Mouse (Mus musculus): ENCODE data around the gene Hsd17b2. TPM values are rescaled to one million over a fixed set of nuclear protein-coding genes. Genes with fewer than 3 reads are reported as not detected.
A peak's percentile ranks its signal among the peaks of the same experiment; 100 is the strongest.

The Hsd17b2 gene
- total RNA-seq, 2 experiments from 2014 or later, result 0.27 TPM; not detected in 1

- Histone ChIP-seq H3K27ac (no peak overlapping the region), H3K4me3 (no peak overlapping the region)
- no peak for TF ChIP-seq CTCF (conservative IDR thresholded peaks at IDR 0.05)
- no peak for DNase-seq (ENCODE audit: low spot score in 2 of 2)
These were observed 62.9 kb downstream of the Hsd17b2 start for GRCm38 (mm10) chr8:117764625-117765024.

GRCm38 (mm10) chr8:117765947-117766346 lies 64.2 kb downstream of the Hsd17b2 start:
- no peak for TF ChIP-seq CTCF (conservative IDR thresholded peaks at IDR 0.05)
- no peak for DNase-seq (ENCODE audit: low spot score in 2 of 2)
- H3K27ac ChIP-seq, result no peak overlapping the region
- H3K4me3 ChIP-seq, result no peak overlapping the region

DNA sequence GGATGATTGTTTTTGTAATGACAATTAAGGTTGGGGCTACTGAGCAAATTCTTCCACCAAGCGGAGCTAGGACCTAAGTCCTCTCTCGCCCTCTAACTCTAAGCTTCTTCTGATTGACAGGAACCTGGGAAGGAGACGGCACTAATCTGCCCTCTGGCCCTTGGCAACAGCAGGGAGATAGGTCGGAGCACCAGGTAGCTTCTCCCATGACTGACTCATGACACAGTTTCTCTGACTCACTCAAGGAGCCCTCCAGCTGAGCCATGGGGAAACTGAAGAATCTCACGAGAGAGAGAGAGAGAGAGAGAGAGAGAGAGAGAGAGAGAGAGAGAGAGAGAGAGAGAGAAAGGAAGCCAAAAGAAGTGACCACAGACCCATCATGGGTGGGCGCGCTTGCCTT lies 67.3 kb downstream of the Hsd17b2 start:
- Histone ChIP-seq H3K27ac (no peak overlapping the region), H3K4me3 (no peak overlapping the region)
- TF ChIP-seq CTCF (conservative IDR thresholded peaks at IDR 0.05), result no peak
- DNase-seq (ENCODE audit: low spot score in 2 of 2), result no peak

DNA sequence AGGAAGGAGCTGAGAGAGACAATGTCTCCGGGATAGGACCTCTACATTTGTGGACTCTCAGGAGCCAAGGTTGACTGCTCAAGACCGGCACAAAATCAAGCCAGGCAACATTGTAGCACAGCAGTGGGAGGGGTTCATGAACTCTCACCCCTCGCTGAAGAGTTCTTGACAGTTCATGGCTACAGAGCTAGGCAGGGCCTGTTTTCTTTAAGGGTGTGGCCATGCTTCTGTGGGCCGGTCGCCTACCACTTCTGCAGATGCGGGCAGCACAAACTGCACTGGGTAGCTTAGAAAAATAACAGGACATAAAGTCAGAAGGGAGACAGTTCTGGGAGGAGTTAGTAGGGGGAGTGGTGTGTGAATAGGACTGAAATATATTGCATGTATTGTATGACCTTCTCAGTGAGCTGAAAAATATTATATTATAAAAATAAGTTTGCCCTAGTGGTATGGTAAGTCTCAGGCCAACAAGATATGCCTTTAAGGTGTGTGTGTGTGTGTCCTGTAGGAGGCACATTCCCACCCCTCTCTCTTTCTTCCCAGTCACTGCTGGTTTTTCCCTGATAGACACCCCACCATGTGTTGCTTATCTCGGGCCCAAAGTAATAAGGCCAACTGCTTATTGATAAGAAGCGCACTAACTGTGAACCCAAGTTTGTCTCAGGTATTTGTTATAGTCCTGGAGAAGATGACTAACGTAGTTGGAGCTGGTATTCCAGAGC lies 69.6 kb downstream of the Hsd17b2 start:
- Histone ChIP-seq H3K4me3 (no peak overlapping the region), H3K27ac (no peak overlapping the region)
- no peak for TF ChIP-seq CTCF (conservative IDR thresholded peaks at IDR 0.05)
- no peak for DNase-seq (ENCODE audit: low spot score in 2 of 2)

- H3K4me3 ChIP-seq, result no peak overlapping the region
- DNase-seq (ENCODE audit: low spot score in 2 of 2), result no peak
- peak; percentile 81 for TF ChIP-seq CTCF (conservative IDR thresholded peaks at IDR 0.05)
- no peak overlapping the region for H3K27ac ChIP-seq
These were observed 70.4 kb downstream of the Hsd17b2 start for GRCm38 (mm10) chr8:117772126-117772525.

GRCm38 (mm10) chr8:117772597-117772996 lies 70.9 kb downstream of the Hsd17b2 start:
- no peak for TF ChIP-seq CTCF (conservative IDR thresholded peaks at IDR 0.05)
- no peak for DNase-seq (ENCODE audit: low spot score in 2 of 2)
- H3K27ac ChIP-seq, result no peak overlapping the region
- no peak overlapping the region for H3K4me3 ChIP-seq

- no peak overlapping the region for H3K4me3 ChIP-seq
- H3K27ac ChIP-seq, result no peak overlapping the region
- DNase-seq (ENCODE audit: low spot score in 2 of 2), result no peak
- TF ChIP-seq CTCF (conservative IDR thresholded peaks at IDR 0.05), result no peak
These were observed 73.9 kb downstream of the Hsd17b2 start for GRCm38 (mm10) chr8:117775626-117776025.

GRCm38 (mm10) chr8:117776075-117776474 lies 74.4 kb downstream of the Hsd17b2 start:
- DNase-seq (ENCODE audit: low spot score in 2 of 2), result no peak
- Histone ChIP-seq H3K4me3 (no peak overlapping the region), H3K27ac (no peak overlapping the region)
- no peak for TF ChIP-seq CTCF (conservative IDR thresholded peaks at IDR 0.05)

DNA sequence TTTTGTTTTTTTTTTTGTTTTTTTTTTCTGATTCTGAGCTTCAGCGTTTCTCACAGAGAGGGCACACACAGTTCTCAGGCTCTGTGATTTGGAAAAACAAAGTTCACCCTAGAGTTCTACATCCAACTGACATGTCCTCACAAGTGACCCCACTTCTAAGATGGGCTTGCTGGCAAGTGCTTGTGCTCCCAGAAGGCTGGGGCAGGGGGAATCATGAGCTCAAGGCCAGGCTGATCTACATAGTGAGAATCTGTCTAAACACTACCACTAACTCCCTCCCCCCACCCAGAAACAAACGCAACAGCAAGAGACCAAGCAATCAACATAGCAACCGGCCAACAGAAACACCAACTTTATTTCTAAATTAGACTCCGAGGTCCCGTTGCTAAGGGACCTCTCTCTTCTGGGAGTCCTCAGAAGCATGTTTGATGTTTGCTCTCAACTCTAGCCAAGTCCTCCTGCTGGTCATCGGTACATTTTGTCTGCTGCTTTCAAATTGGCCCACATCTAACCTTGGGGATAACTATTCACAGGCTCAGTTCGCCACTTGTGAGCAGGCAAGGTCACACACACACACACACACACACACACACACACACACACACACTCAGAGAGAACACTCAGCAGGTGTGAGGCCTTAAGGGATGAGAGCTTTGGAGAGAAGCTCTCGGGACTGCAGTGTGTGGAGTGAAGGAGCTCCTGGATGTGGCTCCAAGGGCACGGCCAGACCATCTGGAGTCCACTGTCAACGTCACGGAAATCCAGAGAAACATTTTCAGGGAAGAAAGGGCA lies 77.0 kb downstream of the Hsd17b2 start:
- no peak for DNase-seq (ENCODE audit: low spot score in 2 of 2)
- no peak for TF ChIP-seq CTCF (conservative IDR thresholded peaks at IDR 0.05)
- Histone ChIP-seq H3K27ac (peak overlapping the region; percentile 36; the same call in 1 of the 2 replicates), H3K4me3 (no peak overlapping the region)

- DNase-seq (ENCODE audit: low spot score in 2 of 2), result no peak
- Histone ChIP-seq H3K4me3 (no peak overlapping the region), H3K27ac (peak overlapping the region; percentile 36; the same call in 1 of the 2 replicates)
- no peak for TF ChIP-seq CTCF (conservative IDR thresholded peaks at IDR 0.05)
These were observed 77.6 kb downstream of the Hsd17b2 start for GRCm38 (mm10) chr8:117779344-117779743.

GRCm38 (mm10) chr8:117781375-117782129 lies 79.8 kb downstream of the Hsd17b2 start:
- DNase-seq (ENCODE audit: low spot score in 2 of 2), result no peak
- Histone ChIP-seq H3K27ac (no peak overlapping the region), H3K4me3 (no peak overlapping the region)
- TF ChIP-seq CTCF (conservative IDR thresholded peaks at IDR 0.05), result no peak

DNA sequence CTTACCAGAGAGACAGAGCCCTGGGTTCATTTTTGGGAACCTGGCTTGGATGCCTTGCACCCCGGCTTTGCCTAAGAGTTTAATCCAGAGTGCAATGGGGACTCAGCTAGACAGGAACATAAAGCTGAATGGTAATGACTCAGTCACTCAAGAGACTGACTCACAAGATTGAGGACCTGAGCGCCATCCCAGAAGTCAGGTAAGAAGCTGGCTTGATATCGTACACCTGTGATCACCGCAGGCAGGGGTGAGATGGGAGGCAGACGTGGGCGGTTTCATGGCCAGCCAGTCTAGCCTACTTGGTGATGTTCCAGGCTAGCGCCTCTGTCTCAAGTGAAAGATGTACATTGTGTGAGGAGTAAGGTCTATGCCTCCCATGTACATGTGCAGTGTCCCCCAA lies 81.3 kb downstream of the Hsd17b2 start:
- no peak for DNase-seq (ENCODE audit: low spot score in 2 of 2)
- TF ChIP-seq CTCF (conservative IDR thresholded peaks at IDR 0.05), result no peak

DNA sequence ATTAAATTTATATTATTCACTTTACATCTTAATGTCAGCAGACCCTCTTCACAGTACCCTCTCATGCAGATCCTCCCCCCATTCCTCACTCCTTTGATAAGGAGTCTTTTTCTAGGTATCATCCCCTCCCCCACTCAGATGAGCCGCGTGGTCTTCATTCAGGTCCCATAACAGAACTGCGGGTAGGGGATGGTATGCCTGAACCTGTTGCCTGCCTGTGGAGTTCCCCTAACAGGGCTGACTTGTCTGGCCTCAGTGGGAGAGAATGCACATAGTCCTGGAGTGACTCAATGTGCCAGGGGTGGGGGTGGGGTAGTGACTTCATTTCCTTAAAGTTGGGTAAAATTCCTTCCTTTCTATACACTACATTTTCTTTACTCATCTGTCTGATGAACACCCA lies 84.7 kb downstream of the Hsd17b2 start:
- TF ChIP-seq CTCF (conservative IDR thresholded peaks at IDR 0.05), result no peak
- Histone ChIP-seq H3K4me3 (no peak overlapping the region), H3K27ac (no peak overlapping the region)
- DNase-seq (ENCODE audit: low spot score in 2 of 2), result no peak

More for the DNA sequence above, 81.3 kb downstream of the Hsd17b2 start:
- H3K27ac ChIP-seq, result no peak overlapping the region
- no peak overlapping the region for H3K4me3 ChIP-seq
